Mouse (Mus musculus) Patski (cell line): Measurements from ENCODE around the gene Clec2l. TPM values are rescaled to one million over a fixed set of nuclear protein-coding genes. Genes with fewer than 3 reads are reported as not detected.

Source experiments
- ATAC-seq: fragments of 100-300 bp; one replicate; pipeline ENCODE4 v1.8.0; 2021
- CTCF ChIA-PET: fragments of 350-600 bp; sonication (Branson Sonifier 250); formaldehyde crosslinking; loops from one replicate; lab custom pipeline; 2022; ENCODE audit warnings: inconsistent platforms; lab: Charles Lee
- POLR2A ChIA-PET: fragments of 350-600 bp; sonication (Branson Sonifier 250); formaldehyde crosslinking; loops from one replicate; lab custom pipeline; 2022; ENCODE audit warnings: antibody characterized with exemption, inconsistent platforms; lab: Charles Lee
- DNase-seq: peaks from one replicate; pipeline ENCODE4 v3.0.0-alpha.2; 2011; ENCODE audit warnings: low read depth, low spot score
- H3K27me3 ChIP-seq: fragments of 371-371 bp; one replicate; pipeline ENCODE4 v1.5.1; 2021
- CTCF ChIP-seq: fragments of 100-300 bp; IDR thresholded peaks from one replicate; pipeline ENCODE4 v1.5.1; 2021
- in situ Hi-C: fragments of 300-500 bp; cut with MboI; formaldehyde crosslinking; loops from 3 replicates; pipeline ENCODE4 v1.11.1; 2018; ENCODE audit warnings: low pct_unique_long_range_greater_than_20kb, mixed read lengths
- polyA plus RNA-seq: library from polyadenylated mRNA; unstranded; gene quantifications from one replicate; pipeline ENCODE4 v1.2.3, GENCODE M21; 2021

The Clec2l gene
- 7.6 TPM for polyA plus RNA-seq

- ChIA-PET POLR2A (no interaction called here), CTCF (interaction anchor here (1.0 to 1.5 kb wide), 3 partner anchors 12 to 31 kb away, joined by 3 to 6 read pairs (median 3); no protein-coding TSS in a partner anchor)
- DNase-seq (no peak), ATAC-seq (peak; percentile 24)
- TF ChIP-seq CTCF = no peak
- in situ Hi-C loops = no loop called here
- H3K27me3 ChIP-seq = no peaks in the 10 kb centered on the region
Observed at GRCm38 (mm10) chr6:38662714-38663615, at the start of gene Clec2l. TSS of gene Clec2l (plus strand) at chr6:38663069.

- POLR2A ChIA-PET = no interaction called here
- in situ Hi-C loops = no loop called here
- CTCF ChIA-PET = interaction anchor here (1.3 to 1.6 kb wide), 2 partner anchors 25 to 26 kb away, joined by 4 to 5 read pairs; no protein-coding TSS in a partner anchor
- no peak for ATAC-seq
- DNase-seq = no peak
- no peaks in the 10 kb centered on the region for H3K27me3 ChIP-seq
- TF ChIP-seq CTCF = no peak
Observed at GRCm38 (mm10) chr6:38622406-38622805, 40.5 kb upstream of the Clec2l start.

- no peaks in the 10 kb centered on the region for H3K27me3 ChIP-seq
- ChIA-PET CTCF (interaction anchor here (1.3 to 1.5 kb wide), 2 partner anchors 24 to 64 kb away, joined by 3 to 4 read pairs; no protein-coding TSS in a partner anchor), POLR2A (no interaction called here)
- no peak for TF ChIP-seq CTCF
- ATAC-seq = no peak
- in situ Hi-C loops = no loop called here
- DNase-seq = no peak
Observed at GRCm38 (mm10) chr6:38623457-38623856, 39.4 kb upstream of the Clec2l start.

DNA sequence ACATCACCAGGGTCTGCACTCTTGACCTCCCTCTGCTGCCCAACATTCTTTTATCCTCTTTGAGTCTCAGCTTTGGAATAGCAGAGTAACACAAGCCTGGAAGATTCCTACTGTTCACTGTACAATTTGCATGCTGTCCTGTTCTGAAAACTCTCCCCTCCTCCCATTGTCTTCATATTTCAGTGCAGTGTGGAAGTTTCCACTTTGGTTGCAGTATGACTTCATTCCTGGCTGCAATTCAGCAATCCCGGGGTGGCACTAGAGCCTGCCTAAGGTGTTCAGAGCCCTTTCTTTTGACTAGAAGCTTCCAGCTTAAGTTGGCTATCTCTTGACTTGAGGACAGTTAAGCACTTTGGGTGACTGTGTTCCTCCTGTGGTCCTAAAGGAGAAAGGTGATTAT, 38.4 kb upstream of the Clec2l start:
- H3K27me3 ChIP-seq = no peaks in the 10 kb centered on the region
- ATAC-seq (peak; percentile 54), DNase-seq (no peak)
- CTCF ChIA-PET = interaction anchor here (0.8 to 1.7 kb wide), 3 partner anchors 17 to 80 kb away, joined by 3 to 7 read pairs (median 3); no protein-coding TSS in a partner anchor
- in situ Hi-C loops = no loop called here
- no peak for TF ChIP-seq CTCF
- POLR2A ChIA-PET = no interaction called here

DNA sequence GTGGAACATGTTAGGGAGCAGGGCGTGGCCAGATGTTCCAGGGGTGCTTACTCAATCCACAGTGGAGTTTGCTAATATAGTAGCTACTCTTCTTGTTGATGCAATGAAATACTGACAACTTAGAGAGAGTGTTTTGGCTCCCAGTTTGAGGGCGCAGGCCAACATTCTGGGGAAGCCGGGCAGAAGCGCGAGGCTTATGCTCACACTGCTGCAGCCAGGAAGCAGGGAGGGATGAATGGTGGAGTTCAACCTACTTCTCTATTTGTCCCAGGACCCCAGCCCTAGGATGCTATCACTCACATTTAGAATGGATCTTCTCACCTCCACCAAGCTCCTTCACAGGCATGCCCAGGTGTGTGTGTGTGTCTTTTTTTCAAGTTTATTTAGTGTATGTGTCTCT, 36.8 kb upstream of the Clec2l start:
- CTCF ChIA-PET = interaction anchor here (1.7 kb wide), 1 partner anchor 16 kb away, joined by 7 read pairs; no protein-coding TSS in a partner anchor
- ATAC-seq (no peak), DNase-seq (no peak)
- in situ Hi-C loops = no loop called here
- H3K27me3 ChIP-seq = no peaks in the 10 kb centered on the region
- POLR2A ChIA-PET = interaction anchor here (1.1 kb wide), 1 partner anchor 30 kb away, joined by 3 read pairs; no protein-coding TSS in a partner anchor
- TF ChIP-seq CTCF = no peak

- no peak for ATAC-seq
- no peak for TF ChIP-seq CTCF
- CTCF ChIA-PET = no interaction called here
- POLR2A ChIA-PET = no interaction called here
- no peak for DNase-seq
- no peaks in the 10 kb centered on the region for H3K27me3 ChIP-seq
- in situ Hi-C loops = no loop called here
Observed at GRCm38 (mm10) chr6:38627081-38627480, 35.8 kb upstream of the Clec2l start.

GRCm38 (mm10) chr6:38627486-38627885, 35.4 kb upstream of the Clec2l start:
- POLR2A ChIA-PET = no interaction called here
- H3K27me3 ChIP-seq = no peaks in the 10 kb centered on the region
- ATAC-seq = no peak
- in situ Hi-C loops = no loop called here
- TF ChIP-seq CTCF = no peak
- CTCF ChIA-PET = no interaction called here
- no peak for DNase-seq

DNA sequence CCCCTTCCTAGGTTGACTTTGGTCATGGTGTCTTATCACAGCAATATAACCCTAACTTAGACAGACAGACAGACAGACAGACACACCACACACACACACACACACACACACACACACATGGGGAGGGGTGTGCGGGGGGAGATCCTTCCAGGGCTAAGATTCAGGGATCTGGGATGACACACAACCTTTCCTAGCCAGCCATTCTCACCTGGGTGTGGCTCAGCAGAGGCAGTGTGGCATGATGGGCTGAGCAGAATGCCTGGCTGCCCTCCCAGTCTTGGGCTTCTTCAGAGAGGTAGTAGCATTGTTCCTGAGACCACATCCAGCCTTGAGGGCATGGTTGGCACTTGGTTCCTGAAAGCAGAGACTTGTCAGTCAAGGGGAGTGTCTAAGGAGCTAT, 33.3 kb upstream of the Clec2l start:
- TF ChIP-seq CTCF = no peak
- POLR2A ChIA-PET = no interaction called here

GRCm38 (mm10) chr6:38632826-38633225, 30.0 kb upstream of the Clec2l start:
- no peaks in the 10 kb centered on the region for H3K27me3 ChIP-seq
- DNase-seq (no peak), ATAC-seq (no peak)
- in situ Hi-C loops = no loop called here
- ChIA-PET CTCF (no interaction called here), POLR2A (interaction anchor here (0.5 kb wide), 1 partner anchor 56 kb away, joined by 3 read pairs; no protein-coding TSS in a partner anchor)
- TF ChIP-seq CTCF = no peak

More for the DNA sequence above, 33.3 kb upstream of the Clec2l start:
- DNase-seq (no peak), ATAC-seq (no peak)
- CTCF ChIA-PET = interaction anchor here (0.6 kb wide), 1 partner anchor 58 kb away, joined by 3 read pairs; no protein-coding TSS in a partner anchor
- H3K27me3 ChIP-seq = no peaks in the 10 kb centered on the region
- in situ Hi-C loops = no loop called here

- CTCF ChIA-PET = no interaction called here
- no peaks in the 10 kb centered on the region for H3K27me3 ChIP-seq
- no peak for ATAC-seq
Observed at GRCm38 (mm10) chr6:38634461-38634860, 28.4 kb upstream of the Clec2l start.

More at GRCm38 (mm10) chr6:38634461-38634860, 28.4 kb upstream of the Clec2l start:
- POLR2A ChIA-PET = no interaction called here
- DNase-seq = no peak
- TF ChIP-seq CTCF = no peak
- in situ Hi-C loops = no loop called here
